Comparison of ENCODE assay signal across 12 mouse cellular contexts in the genomic region with DNA sequence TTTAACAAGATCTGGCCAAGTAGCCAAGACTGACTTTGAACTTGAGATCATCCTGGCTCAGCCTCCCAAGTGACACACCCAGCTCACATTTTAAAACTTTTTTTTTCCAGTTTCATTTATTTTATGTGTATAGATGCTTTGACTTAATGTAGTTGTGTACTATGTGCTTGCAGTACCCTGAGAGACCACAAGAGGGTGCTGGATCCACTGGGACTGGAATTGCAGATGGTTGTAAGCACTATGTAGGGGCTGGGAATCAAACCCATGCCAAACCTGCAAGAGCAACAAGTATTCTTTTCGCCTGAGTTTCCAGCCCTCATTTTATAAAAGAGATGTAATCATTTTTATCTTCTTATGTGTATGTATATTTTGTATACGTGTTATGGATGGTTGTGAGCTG. TPM values are rescaled to one million over a fixed set of nuclear protein-coding genes. Genes with fewer than 3 reads are reported as not detected.
A peak's percentile ranks its signal among the peaks of the same experiment; 100 is the strongest.
DNase-seq lines count a peak whose midpoint lies in the region; ATAC-seq and TF ChIP-seq lines count a peak whose summit lies in the region.
"Had no signal": no experiment of that assay in that cellular context is flagged by ENCODE, and none has a peak within 500 bp of the region (broad histone marks: within the 10 kb centered on the region; RNA-seq: fewer than 3 reads in every experiment).

No protein-coding gene starts in this region.

- TF ChIP-seq POLR2A in testis, adult 2 months (IDR thresholded peaks at IDR 0.05; ENCODE audit: control insufficient read depth, low read depth, low read length), result no peak
- TF ChIP-seq POLR2A in small intestine, adult 2 months (IDR thresholded peaks at IDR 0.05; ENCODE audit: low read depth, low read length), result no peak

- H3K4me2 ChIP-seq in intestine, postnatal 0 days (replicated peaks; ENCODE audit: low read depth), result no peak overlapping the region
- H3K4me2 ChIP-seq in intestine, embryonic 16.5 days (ENCODE audit: low read depth, low read length), result no peak overlapping the region
- H3K4me2 ChIP-seq: stomach, embryonic 15.5 days had no signal

- H3K4me1 ChIP-seq in intestine, postnatal 0 days (replicated peaks; ENCODE audit: control insufficient read depth, insufficient read depth, low read length), result no peaks in the 10 kb centered on the region
- H3K4me1 ChIP-seq in intestine, embryonic 16.5 days (ENCODE audit: control insufficient read depth, insufficient read depth, low read length), result no peaks in the 10 kb centered on the region
- H3K4me1 ChIP-seq in testis, adult 2 months (ENCODE audit: control insufficient read depth, insufficient read depth, low read length), result no peaks in the 10 kb centered on the region
- no peaks in the 10 kb centered on the region for H3K4me1 ChIP-seq in small intestine, adult 2 months (ENCODE audit: control insufficient read depth, insufficient read depth, insufficient read length, low read length)
- H3K4me1 ChIP-seq: stomach, embryonic 15.5 days had no signal

- H3K9me3 ChIP-seq in intestine, postnatal 0 days (ENCODE audit: control insufficient read depth), result no peaks in the 10 kb centered on the region
- H3K9me3 ChIP-seq in intestine, embryonic 16.5 days (ENCODE audit: control insufficient read depth, low read length), result peaks cover 5% of the 10 kb centered on the region; the same call in 1 of the 2 replicates
- H3K9me3 ChIP-seq: stomach, embryonic 15.5 days had no signal

- ATAC-seq in intestine, postnatal 0 days, result no peak
- ATAC-seq in intestine, embryonic 16.5 days, result no peak
- no peak for ATAC-seq in Patski
- ATAC-seq: midbrain, embryonic 16.5 days had no signal

- DNase-seq in testis, postnatal 10 days (ENCODE audit: low spot score), result no peak
- DNase-seq in Patski (ENCODE audit: low read depth, low spot score), result no peak
- DNase-seq in ovary, adult 18-20 months (ENCODE audit: low spot score), result no peak
- no peak for DNase-seq in embryo, embryonic 11 days
- DNase-seq: cerebellum, adult 11 months; kidney, postnatal 14 days had no signal

- 97% methylated on average over 2 of the region's 2 CpGs for WGBS in intestine, postnatal 0 days
- 93% methylated on average over 2 of the region's 2 CpGs for WGBS in intestine, embryonic 16.5 days
- 96% methylated on average over 2 of the region's 2 CpGs for WGBS in small intestine, adult 2 months

- no peak overlapping the region for H3K27ac ChIP-seq in intestine, postnatal 0 days (ENCODE audit: low read depth, low read length)
- no peak overlapping the region for H3K27ac ChIP-seq in intestine, embryonic 16.5 days (ENCODE audit: low read length)
- no peak overlapping the region for H3K27ac ChIP-seq in testis, adult 2 months (ENCODE audit: control insufficient read depth, insufficient read depth, low read depth, low read length)
- no peak overlapping the region for H3K27ac ChIP-seq in small intestine, adult 2 months (ENCODE audit: insufficient read depth, low read depth, low read length)
- H3K27ac ChIP-seq: stomach, embryonic 15.5 days had no signal

- no peaks in the 10 kb centered on the region for H3K27me3 ChIP-seq in intestine, postnatal 0 days (replicated peaks; ENCODE audit: control insufficient read depth, insufficient read depth, low read length)
- H3K27me3 ChIP-seq in intestine, embryonic 16.5 days (replicated peaks; ENCODE audit: control insufficient read depth, insufficient read depth, low read length), result no peaks in the 10 kb centered on the region
- no peaks in the 10 kb centered on the region for H3K27me3 ChIP-seq in testis, adult 2 months (ENCODE audit: control insufficient read depth, insufficient read depth, low read length)
- H3K27me3 ChIP-seq in Patski, result no peaks in the 10 kb centered on the region
- H3K27me3 ChIP-seq in small intestine, adult 2 months (ENCODE audit: control insufficient read depth, insufficient read depth, low read length), result no peaks in the 10 kb centered on the region
- H3K27me3 ChIP-seq: stomach, embryonic 15.5 days had no signal

- in situ Hi-C loops in Patski (cut with MboI; ENCODE audit: low pct_unique_long_range_greater_than_20kb), result no loop called here

- peak; percentile 53 for TF ChIP-seq CTCF in intestine, postnatal 0 days (IDR thresholded peaks at IDR 0.05; ENCODE audit: low read depth)
- TF ChIP-seq CTCF in testis, adult 2 months (IDR thresholded peaks at IDR 0.05; ENCODE audit: control insufficient read depth, insufficient read depth, insufficient replicate concordance, low read depth, low read length), result peak; percentile 46; the same call in 1 of the 2 replicates
- peak; percentile 57 for TF ChIP-seq CTCF in Patski (IDR thresholded peaks at IDR 0.05)
- TF ChIP-seq CTCF in small intestine, adult 2 months (IDR thresholded peaks at IDR 0.05; ENCODE audit: extremely low read depth, insufficient read length, insufficient replicate concordance, low read depth, low read length), result peak; percentile 20; the same call in 1 of the 2 replicates

- H3K9ac ChIP-seq in intestine, postnatal 0 days (ENCODE audit: low read depth, low read length), result no peak overlapping the region
- no peak overlapping the region for H3K9ac ChIP-seq in intestine, embryonic 16.5 days (ENCODE audit: low read depth, low read length)
- H3K9ac ChIP-seq: stomach, embryonic 15.5 days had no signal

- POLR2A ChIA-PET in Patski (lab: Charles Lee), result no interaction called here

- no peak overlapping the region for H3K4me3 ChIP-seq in intestine, postnatal 0 days (ENCODE audit: low read depth, low read length)
- H3K4me3 ChIP-seq in intestine, embryonic 16.5 days (ENCODE audit: low read length), result no peak overlapping the region
- no peak overlapping the region for H3K4me3 ChIP-seq in testis, adult 2 months (ENCODE audit: control insufficient read depth, low read depth, low read length)
- H3K4me3 ChIP-seq in small intestine, adult 2 months (ENCODE audit: low read depth, low read length), result no peak overlapping the region
- H3K4me3 ChIP-seq: stomach, embryonic 15.5 days had no signal

- no peaks in the 10 kb centered on the region for H3K36me3 ChIP-seq in intestine, postnatal 0 days (ENCODE audit: control insufficient read depth, insufficient read depth)
- no peaks in the 10 kb centered on the region for H3K36me3 ChIP-seq in intestine, embryonic 16.5 days (ENCODE audit: control insufficient read depth, insufficient read depth, low read length)
- no peaks in the 10 kb centered on the region for H3K36me3 ChIP-seq in testis, adult 2 months (ENCODE audit: control insufficient read depth, insufficient read depth, low read length)
- no peaks in the 10 kb centered on the region for H3K36me3 ChIP-seq in small intestine, adult 2 months (ENCODE audit: control insufficient read depth, insufficient read depth, low read length)
- H3K36me3 ChIP-seq: stomach, embryonic 15.5 days had no signal

- CTCF ChIA-PET in Patski (lab: Charles Lee), result no interaction called here

RNA-seq across cellular contexts. Expression of a gene that starts 17.0 kb away (rescaled TPM):
- polyA plus RNA-seq in intestine, postnatal 0 days (2015; fragmentation: Nextera tagmentation; extraction: Ambion mirVana), result 4.3 and 4.5 TPM in 2 replicates
- 12.2 and 13.1 TPM in 2 replicates for polyA plus RNA-seq in intestine, embryonic 16.5 days (2015; fragmentation: Nextera tagmentation; extraction: Ambion mirVana)
- polyA plus RNA-seq in testis, adult 2 months (2012; rRNA removed), result 11.1 and 13.5 TPM in 2 replicates
- 13.7 TPM for polyA plus RNA-seq in Patski (2021)
- 1.1 and 1.9 TPM in 2 replicates for polyA plus RNA-seq in small intestine, adult 2 months (2012; rRNA removed)

RNA-seq across cellular contexts. Expression of a gene that starts 55.2 kb away (rescaled TPM):
- polyA plus RNA-seq in intestine, postnatal 0 days (2015; fragmentation: Nextera tagmentation; extraction: Ambion mirVana), result 20.4 and 22.6 TPM in 2 replicates
- polyA plus RNA-seq in intestine, embryonic 16.5 days (2015; fragmentation: Nextera tagmentation; extraction: Ambion mirVana), result 90.2 and 93.8 TPM in 2 replicates
- 39.9 and 47.5 TPM in 2 replicates for polyA plus RNA-seq in testis, adult 2 months (2012; rRNA removed)
- polyA plus RNA-seq in Patski (2021), result 99.1 TPM
- 4.9 and 8.4 TPM in 2 replicates for polyA plus RNA-seq in small intestine, adult 2 months (2012; rRNA removed)
